Mouse (Mus musculus): ENCODE results near the gene Gstt2. TPM values are rescaled to one million over a fixed set of nuclear protein-coding genes. Genes with fewer than 3 reads are reported as not detected.
"Not testable (repeated sequence)": the region's sequence is repeated elsewhere in the genome, so short reads cannot be mapped to it uniquely, and the experiment has no call there.

Gstt2 gene
- polyA plus RNA-seq, 1 experiment from 2014 or later: 5.8 TPM

- no peak overlapping the region for H3K4me2 ChIP-seq (replicated peaks)
- peak; percentile 49; the same call in 1 of the 2 replicates for ATAC-seq
- H3K4me1 ChIP-seq (replicated peaks): peaks cover 27% of the 10 kb centered on the region
- WGBS: 18% methylated on average over 10 of the region's 10 CpGs
- no peak overlapping the region for H3K9ac ChIP-seq (replicated peaks)
- no peaks in the 10 kb centered on the region for H3K27me3 ChIP-seq
- H3K4me3 ChIP-seq (replicated peaks): no peak overlapping the region
- no peaks in the 10 kb centered on the region for H3K9me3 ChIP-seq
- no peak overlapping the region for H3K27ac ChIP-seq
- peaks cover 17% of the 10 kb centered on the region for H3K36me3 ChIP-seq
Measured at GRCm38 (mm10) chr10:75853452-75853851, 16.2 kb upstream of the Gstt2 start.

GRCm38 (mm10) chr10:75852539-75853125 lies 15.4 kb upstream of the Gstt2 start:
- 97% methylated on average over 12 of the region's 12 CpGs for WGBS

GRCm38 (mm10) chr10:75851681-75852080 lies 14.5 kb upstream of the Gstt2 start:
- Histone ChIP-seq H3K9ac (replicated peaks) (no peak overlapping the region), H3K9me3 (no peaks in the 10 kb centered on the region), H3K4me3 (replicated peaks) (no peak overlapping the region), H3K27me3 (no peaks in the 10 kb centered on the region), H3K4me1 (replicated peaks) (peaks cover 14% of the 10 kb centered on the region), H3K36me3 (peaks cover 2% of the 10 kb centered on the region), H3K27ac (no peak overlapping the region), H3K4me2 (replicated peaks) (no peak overlapping the region)
- no peak for ATAC-seq
- WGBS: 49% methylated on average over 3 of the region's 3 CpGs

More at GRCm38 (mm10) chr10:75852539-75853125, 15.4 kb upstream of the Gstt2 start:
- H3K36me3 ChIP-seq: peaks cover 11% of the 10 kb centered on the region
- H3K9ac ChIP-seq (replicated peaks): no peak overlapping the region
- H3K9me3 ChIP-seq: no peaks in the 10 kb centered on the region
- H3K4me1 ChIP-seq (replicated peaks): peaks cover 18% of the 10 kb centered on the region
- H3K27me3 ChIP-seq: no peaks in the 10 kb centered on the region
- no peak overlapping the region for H3K27ac ChIP-seq
- no peak overlapping the region for H3K4me3 ChIP-seq (replicated peaks)
- ATAC-seq: no peak
- H3K4me2 ChIP-seq (replicated peaks): no peak overlapping the region

GRCm38 (mm10) chr10:75851076-75851475 lies 13.9 kb upstream of the Gstt2 start:
- Histone ChIP-seq H3K4me3 (replicated peaks) (no peak overlapping the region), H3K27ac (no peak overlapping the region), H3K36me3 (no peaks in the 10 kb centered on the region), H3K9ac (replicated peaks) (no peak overlapping the region), H3K27me3 (no peaks in the 10 kb centered on the region), H3K9me3 (no peaks in the 10 kb centered on the region), H3K4me1 (replicated peaks) (peaks cover 14% of the 10 kb centered on the region), H3K4me2 (replicated peaks) (peak overlapping the region; percentile 7; the same call in 1 of the 2 replicates)
- 2% methylated on average over 6 of the region's 6 CpGs for WGBS
- ATAC-seq: no peak

- H3K36me3 ChIP-seq: no peaks in the 10 kb centered on the region
- H3K4me2 ChIP-seq (replicated peaks): no peak overlapping the region
- peaks cover 17% of the 10 kb centered on the region for H3K4me1 ChIP-seq (replicated peaks)
- no peaks in the 10 kb centered on the region for H3K9me3 ChIP-seq
- H3K27ac ChIP-seq: no peak overlapping the region
- ATAC-seq: no peak
- no peak overlapping the region for H3K4me3 ChIP-seq (replicated peaks)
- H3K9ac ChIP-seq (replicated peaks): no peak overlapping the region
- H3K27me3 ChIP-seq: no peaks in the 10 kb centered on the region
- 31% methylated on average over 3 of the region's 3 CpGs for WGBS
Measured at GRCm38 (mm10) chr10:75848382-75848781, 11.2 kb upstream of the Gstt2 start.

GRCm38 (mm10) chr10:75845306-75845930 lies 8.2 kb upstream of the Gstt2 start:
- Histone ChIP-seq H3K27ac (no peak overlapping the region), H3K36me3 (no peaks in the 10 kb centered on the region), H3K27me3 (0 out of 2 replicates have a peak, but pooled peaks cover 3% of the 10 kb centered on the region), H3K4me2 (replicated peaks) (no peak overlapping the region), H3K9me3 (no peaks in the 10 kb centered on the region), H3K4me1 (replicated peaks) (peaks cover 4% of the 10 kb centered on the region), H3K4me3 (replicated peaks) (no peak overlapping the region), H3K9ac (replicated peaks) (no peak overlapping the region)
- 84% methylated on average over 6 of the region's 6 CpGs for WGBS
- no peak for ATAC-seq

- H3K4me2 ChIP-seq (replicated peaks): no peak overlapping the region
- no peak overlapping the region for H3K4me3 ChIP-seq (replicated peaks)
- no peak for ATAC-seq
- H3K9ac ChIP-seq (replicated peaks): no peak overlapping the region
- no peaks in the 10 kb centered on the region for H3K36me3 ChIP-seq
- peaks cover 4% of the 10 kb centered on the region for H3K4me1 ChIP-seq (replicated peaks)
- H3K27ac ChIP-seq: no peak overlapping the region
- WGBS: 50% methylated on average over 1 of the region's 1 CpGs
- 0 out of 2 replicates have a peak, but pooled peaks cover 3% of the 10 kb centered on the region for H3K27me3 ChIP-seq
- H3K9me3 ChIP-seq: no peaks in the 10 kb centered on the region
Measured at GRCm38 (mm10) chr10:75844800-75845199, 7.6 kb upstream of the Gstt2 start.

GRCm38 (mm10) chr10:75843898-75844297 lies 6.7 kb upstream of the Gstt2 start:
- not testable (repeated sequence) for H3K36me3 ChIP-seq; H3K9ac ChIP-seq (replicated peaks); H3K4me1 ChIP-seq (replicated peaks); H3K4me2 ChIP-seq (replicated peaks); H3K9me3 ChIP-seq; H3K27me3 ChIP-seq; H3K27ac ChIP-seq; ATAC-seq; H3K4me3 ChIP-seq (replicated peaks)
- WGBS: 80% methylated on average over 6 of the region's 6 CpGs

- no peaks in the 10 kb centered on the region for H3K36me3 ChIP-seq
- 89% methylated on average over 10 of the region's 10 CpGs for WGBS
- no peak overlapping the region for H3K4me3 ChIP-seq (replicated peaks)
- H3K9ac ChIP-seq (replicated peaks): no peak overlapping the region
- no peaks in the 10 kb centered on the region for H3K9me3 ChIP-seq
- no peak overlapping the region for H3K4me2 ChIP-seq (replicated peaks)
- H3K4me1 ChIP-seq (replicated peaks): peaks cover 28% of the 10 kb centered on the region
- H3K27ac ChIP-seq: no peak overlapping the region
- no peak for ATAC-seq
- peaks cover 16% of the 10 kb centered on the region for H3K27me3 ChIP-seq
Measured at GRCm38 (mm10) chr10:75839092-75839491, 1.9 kb upstream of the Gstt2 start.

- ATAC-seq: no peak
- Histone ChIP-seq H3K9me3 (no peaks in the 10 kb centered on the region), H3K4me1 (replicated peaks) (peaks cover 36% of the 10 kb centered on the region), H3K4me2 (replicated peaks) (peak overlapping the region; percentile 45), H3K27me3 (peaks cover 35% of the 10 kb centered on the region), H3K27ac (no peak overlapping the region), H3K4me3 (replicated peaks) (peak overlapping the region; percentile 25; the same call in 1 of the 2 replicates), H3K36me3 (no peaks in the 10 kb centered on the region), H3K9ac (replicated peaks) (no peak overlapping the region)
- 27% methylated on average over 9 of the region's 10 CpGs for WGBS
Measured at GRCm38 (mm10) chr10:75835761-75836531, 1.3 kb downstream of the Gstt2 start.

- no peaks in the 10 kb centered on the region for H3K36me3 ChIP-seq
Measured at GRCm38 (mm10) chr10:75835307-75835706, 1.9 kb downstream of the Gstt2 start.

GRCm38 (mm10) chr10:75834721-75835120 lies 2.5 kb downstream of the Gstt2 start:
- 14% methylated on average over 9 of the region's 9 CpGs for WGBS
- H3K9me3 ChIP-seq: no peaks in the 10 kb centered on the region
- peak overlapping the region; percentile 32 for H3K4me3 ChIP-seq (replicated peaks)
- no peaks in the 10 kb centered on the region for H3K36me3 ChIP-seq
- H3K9ac ChIP-seq (replicated peaks): peak overlapping the region; percentile 4
- peak overlapping the region; percentile 57 for H3K4me2 ChIP-seq (replicated peaks)
- no peak overlapping the region for H3K27ac ChIP-seq
- peaks cover 36% of the 10 kb centered on the region for H3K4me1 ChIP-seq (replicated peaks)
- ATAC-seq: no peak
- peaks cover 34% of the 10 kb centered on the region for H3K27me3 ChIP-seq

More at GRCm38 (mm10) chr10:75835307-75835706, 1.9 kb downstream of the Gstt2 start:
- ATAC-seq: peak; percentile 10; the same call in 1 of the 2 replicates
- no peak overlapping the region for H3K27ac ChIP-seq
- peaks cover 34% of the 10 kb centered on the region for H3K27me3 ChIP-seq
- peak overlapping the region; percentile 42; the same call in 1 of the 2 replicates for H3K9ac ChIP-seq (replicated peaks)
- 3% methylated on average over 10 of the region's 10 CpGs for WGBS
- H3K4me3 ChIP-seq (replicated peaks): peak overlapping the region; percentile 25
- peaks cover 36% of the 10 kb centered on the region for H3K4me1 ChIP-seq (replicated peaks)
- H3K4me2 ChIP-seq (replicated peaks): peak overlapping the region; percentile 45
- H3K9me3 ChIP-seq: no peaks in the 10 kb centered on the region

Data from midbrain, embryonic 13.5 days (tissue).